Mouse (Mus musculus) midbrain, postnatal 0 days (tissue): Measurements from ENCODE around the gene Ppara. TPM values are rescaled to one million over a fixed set of nuclear protein-coding genes. Genes with fewer than 3 reads are reported as not detected.

Experiments used
- ATAC-seq: fragments of 200-750 bp; cut with Nextera tagmentation; 2 replicates; pipeline ENCODE4 v1.8.0; 2017; ENCODE audit warnings: moderate number of reproducible peaks, mild to moderate bottlenecking, moderate TSS enrichment, moderate library complexity; ENCODE audit not compliant: low FRiP score
- DNase-seq: peaks from one replicate; pipeline ENCODE4 v3.0.0-alpha.2; 2015; ENCODE audit warnings: low spot score
- H3K27ac ChIP-seq: fragments of 300-500 bp; sonication (generic); 2 replicates; pipeline ENCODE4 v1.5.1; 2014; ENCODE audit warnings: low read depth, mild to moderate bottlenecking, low read length, mixed read lengths
- H3K27me3 ChIP-seq: fragments of 300-500 bp; sonication (generic); 2 replicates; pipeline ENCODE4 v1.6.1; 2014; ENCODE audit warnings: low read length, control low read depth, mixed read lengths; ENCODE audit not compliant: insufficient read depth
- H3K36me3 ChIP-seq: fragments of 300-500 bp; sonication (generic); 2 replicates; pipeline ENCODE4 v1.6.1; 2014; ENCODE audit warnings: low read length, control low read depth, mixed read lengths; ENCODE audit not compliant: insufficient read depth
- H3K4me1 ChIP-seq: fragments of 300-500 bp; sonication (generic); 2 replicates; pipeline ENCODE4 v1.6.1; 2014; ENCODE audit warnings: mild to moderate bottlenecking, control low read depth, antibody characterized with exemption, low read length, mixed read lengths; ENCODE audit not compliant: insufficient read depth
- H3K4me2 ChIP-seq: fragments of 300-500 bp; sonication (generic); 2 replicates; pipeline ENCODE4 v1.6.1; 2014; ENCODE audit warnings: low read depth, mild to moderate bottlenecking, low read length, mixed read lengths; ENCODE audit not compliant: poor library complexity, severe bottlenecking
- H3K4me3 ChIP-seq: fragments of 300-500 bp; sonication (generic); 2 replicates; pipeline ENCODE4 v1.5.1; 2014; ENCODE audit warnings: low read depth, mild to moderate bottlenecking, low read length, moderate library complexity
- H3K9ac ChIP-seq: fragments of 300-500 bp; sonication (generic); replicated peaks from 2 replicates; pipeline ENCODE4 v1.6.1; 2014; ENCODE audit warnings: mild to moderate bottlenecking, low read length, moderate library complexity, mixed read lengths; ENCODE audit not compliant: poor library complexity, severe bottlenecking
- H3K9me3 ChIP-seq: fragments of 300-500 bp; sonication (generic); 2 replicates; pipeline ENCODE4 v1.6.1; 2016; ENCODE audit warnings: low read length, control low read depth
- CTCF ChIP-seq: IDR thresholded peaks from 2 replicates; pipeline ENCODE4 v1.5.1; 2016; ENCODE audit warnings: antibody characterized with exemption, mild to moderate bottlenecking
- WGBS: fragments of 180-500 bp; shearing (Covaris S2); extraction: QIAGEN DNeasy Blood & Tissue Kit; methylation state at CpG from one replicate; pipeline ENCODE4 v1.1.7; 2014; 5-methylcytosine and 5-hydroxymethylcytosine counted together
- polyA plus RNA-seq: library from polyadenylated mRNA; unstranded; fragments of >200 nt; fragmentation: Nextera tagmentation; extraction: Ambion mirVana; gene quantifications from 2 replicates; pipeline ENCODE4 v1.2.1, GENCODE M21; 2015
- total RNA-seq: library from RNA; depleted of rRNA; stranded (reverse); fragments of >200 nt; gene quantifications from 2 replicates; pipeline ENCODE4 v1.2.3, GENCODE M21; 2014

Ppara gene
- total and polyA plus RNA-seq, 2 experiments from 2014 or later = 0.86 to 1.6 TPM

DNA sequence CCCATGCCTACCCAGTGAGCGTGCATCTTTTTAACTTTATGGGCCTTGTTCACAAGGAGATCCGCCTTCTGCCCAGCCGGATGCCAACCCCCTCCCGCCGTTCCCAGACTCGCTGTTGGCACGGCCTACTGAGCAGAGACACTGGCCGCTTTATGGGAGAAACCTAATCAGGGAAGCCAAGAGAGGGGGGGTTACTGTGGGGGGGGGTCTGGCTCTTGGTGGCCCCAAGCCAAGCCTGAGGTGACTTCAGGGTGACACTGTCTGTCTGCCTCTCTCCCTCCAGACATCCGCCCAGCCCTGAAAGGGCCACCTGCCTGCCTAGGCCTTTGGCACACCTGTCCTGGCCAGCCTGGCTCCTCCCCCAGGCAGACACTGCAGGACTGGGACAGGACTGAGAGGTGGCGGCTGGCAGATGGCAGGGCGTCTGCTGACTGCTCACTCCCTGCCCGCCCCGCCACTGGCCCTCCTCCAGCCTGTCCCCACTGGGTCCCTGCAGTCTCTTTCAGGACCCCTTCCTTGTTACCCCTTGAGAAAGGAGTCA, 32.3 kb upstream of the Ppara start:
- Histone ChIP-seq H3K9me3 (no peaks in the 10 kb centered on the region), H3K4me2 (no peak overlapping the region), H3K27ac (peak overlapping the region; percentile 59), H3K27me3 (no peaks in the 10 kb centered on the region), H3K9ac (no peak overlapping the region), H3K36me3 (peaks cover 57% of the 10 kb centered on the region), H3K4me3 (no peak overlapping the region), H3K4me1 (no peaks in the 10 kb centered on the region)
- DNase-seq (peak; percentile 84), ATAC-seq (peak; percentile 50)
- 71% methylated on average over 13 of the region's 13 CpGs for WGBS
- no peak for TF ChIP-seq CTCF

GRCm38 (mm10) chr15:85703194-85703641, 31.6 kb upstream of the Ppara start:
- Histone ChIP-seq H3K9me3 (no peaks in the 10 kb centered on the region), H3K4me1 (no peaks in the 10 kb centered on the region), H3K4me3 (no peak overlapping the region), H3K9ac (no peak overlapping the region), H3K27me3 (no peaks in the 10 kb centered on the region), H3K27ac (peak overlapping the region; percentile 59), H3K4me2 (no peak overlapping the region), H3K36me3 (peaks cover 57% of the 10 kb centered on the region)
- ATAC-seq (0 out of 2 replicates have a peak, but pooled peaks have one; percentile 24), DNase-seq (peak; percentile 79)
- TF ChIP-seq CTCF = no peak
- 53% methylated on average over 10 of the region's 11 CpGs for WGBS

- Histone ChIP-seq H3K27me3 (no peaks in the 10 kb centered on the region), H3K9ac (no peak overlapping the region), H3K36me3 (peaks cover 51% of the 10 kb centered on the region), H3K9me3 (no peaks in the 10 kb centered on the region), H3K4me2 (no peak overlapping the region), H3K4me3 (no peak overlapping the region), H3K4me1 (no peaks in the 10 kb centered on the region), H3K27ac (peak overlapping the region; percentile 51)
- TF ChIP-seq CTCF = peak; percentile 20; the same call in 1 of the 2 replicates
- WGBS = 96% methylated on average over 4 of the region's 4 CpGs
- ATAC-seq (no peak), DNase-seq (no peak)
Measured at GRCm38 (mm10) chr15:85703858-85704257, 30.9 kb upstream of the Ppara start.

DNA sequence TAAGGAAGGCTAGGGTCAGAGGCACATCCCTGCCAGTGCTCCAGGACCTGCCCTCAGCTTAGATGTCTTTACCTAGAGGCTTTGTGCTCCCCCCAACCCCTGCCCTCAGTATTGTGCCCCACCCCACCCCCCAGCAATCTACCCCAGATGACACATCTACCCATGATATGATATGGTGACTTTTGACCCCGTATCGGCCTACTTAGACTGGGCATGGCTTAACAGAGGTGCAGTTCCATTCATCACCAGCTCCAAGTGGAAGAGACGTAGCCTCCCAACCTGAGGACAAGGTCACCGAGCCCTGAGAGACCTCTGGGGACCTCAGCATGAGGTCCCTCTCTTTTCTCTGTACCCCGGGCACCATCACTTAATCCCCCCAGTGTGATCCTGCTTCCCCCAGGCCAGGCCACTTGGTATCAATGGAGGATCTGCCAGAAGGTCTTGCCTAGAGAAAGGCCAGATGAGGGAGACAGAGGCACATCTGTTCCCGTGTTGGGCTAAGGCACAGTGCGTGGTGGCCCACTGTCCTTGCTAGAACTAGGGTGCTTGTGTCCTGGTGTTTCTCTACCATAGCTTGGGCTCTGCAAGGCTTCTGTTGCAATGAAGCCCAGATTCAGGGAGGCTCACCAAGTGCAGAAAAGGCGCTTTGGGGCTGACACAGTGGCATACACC, 30.3 kb upstream of the Ppara start:
- H3K4me3 ChIP-seq = no peak overlapping the region
- peaks cover 45% of the 10 kb centered on the region for H3K36me3 ChIP-seq
- no peak for DNase-seq
- no peak overlapping the region for H3K9ac ChIP-seq
- H3K4me1 ChIP-seq = peaks cover 1% of the 10 kb centered on the region
- H3K27me3 ChIP-seq = no peaks in the 10 kb centered on the region
- 78% methylated on average over 8 of the region's 8 CpGs for WGBS
- no peak overlapping the region for H3K27ac ChIP-seq
- TF ChIP-seq CTCF = no peak
- no peak overlapping the region for H3K4me2 ChIP-seq
- H3K9me3 ChIP-seq = no peaks in the 10 kb centered on the region
- no peak for ATAC-seq

DNA sequence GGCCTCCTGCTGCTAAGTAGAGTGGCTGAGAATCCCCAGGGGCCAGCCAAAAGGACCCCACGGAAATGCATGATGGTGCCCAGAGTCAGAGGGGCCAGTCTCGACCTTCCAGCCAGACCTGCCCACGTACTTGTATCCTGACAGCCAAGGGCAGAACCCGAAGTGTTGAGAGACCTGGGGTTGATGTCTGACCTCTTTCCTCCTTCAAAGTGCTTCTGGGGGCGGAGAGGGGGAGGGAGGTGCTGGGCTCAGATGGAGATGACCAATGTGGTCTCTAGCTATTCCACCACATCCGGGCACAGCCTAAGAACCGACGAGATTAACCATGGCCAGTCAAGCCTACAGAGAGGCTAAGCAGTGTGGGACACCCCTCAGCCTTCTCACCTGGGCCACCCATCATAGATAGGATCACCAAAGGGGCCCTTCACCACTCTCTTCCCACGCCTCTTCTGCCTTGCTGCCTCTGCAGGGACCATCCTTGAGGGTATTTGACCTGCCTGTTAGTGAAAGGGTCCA, 29.7 kb upstream of the Ppara start:
- no peak for TF ChIP-seq CTCF
- no peaks in the 10 kb centered on the region for H3K9me3 ChIP-seq
- no peak overlapping the region for H3K4me3 ChIP-seq
- ATAC-seq = no peak
- H3K36me3 ChIP-seq = peaks cover 39% of the 10 kb centered on the region
- no peak for DNase-seq
- H3K4me2 ChIP-seq = no peak overlapping the region
- H3K27ac ChIP-seq = no peak overlapping the region
- WGBS = 72% methylated on average over 9 of the region's 9 CpGs
- H3K4me1 ChIP-seq = peaks cover 4% of the 10 kb centered on the region
- H3K27me3 ChIP-seq = no peaks in the 10 kb centered on the region
- H3K9ac ChIP-seq = no peak overlapping the region
